Mouse (Mus musculus) liver (tissue): ENCODE results near the gene Setd1a.

Experiments used
- DNase-seq: peaks from one replicate; pipeline ENCODE4 v3.0.0-alpha.2; 2020; ENCODE audit warnings: mixed read lengths

Setd1a gene

GRCm38 (mm10) chr7:127800435-127801009 lies 24.1 kb downstream of the Setd1a start, which contains the start of gene Hsd3b7:
Gene Hsd3b7 (plus strand): TSS chr7:127800604.
- peak; percentile 88 for DNase-seq

- no peak for DNase-seq
Measured at GRCm38 (mm10) chr7:127801010-127801621, 24.6 kb downstream of the Setd1a start.

- no peak for DNase-seq
Measured at GRCm38 (mm10) chr7:127802313-127802712, 25.8 kb downstream of the Setd1a start.

GRCm38 (mm10) chr7:127808821-127809220 lies 32.4 kb downstream of the Setd1a start:
- DNase-seq, result no peak

- DNase-seq, result no peak
Measured at GRCm38 (mm10) chr7:127809846-127810245, 33.4 kb downstream of the Setd1a start.

- no peak for DNase-seq
Measured at GRCm38 (mm10) chr7:127810650-127811049, 34.2 kb downstream of the Setd1a start.

GRCm38 (mm10) chr7:127811240-127811639 lies 34.8 kb downstream of the Setd1a start:
- DNase-seq, result no peak

GRCm38 (mm10) chr7:127812292-127812691 lies 35.8 kb downstream of the Setd1a start:
- DNase-seq, result no peak

GRCm38 (mm10) chr7:127813821-127814220 lies 37.4 kb downstream of the Setd1a start:
- no peak for DNase-seq

GRCm38 (mm10) chr7:127814241-127814921 lies 37.9 kb downstream of the Setd1a start:
- DNase-seq, result no peak

GRCm38 (mm10) chr7:127815116-127815665 lies 38.7 kb downstream of the Setd1a start:
- no peak for DNase-seq

GRCm38 (mm10) chr7:127815954-127816821 lies 39.7 kb downstream of the Setd1a start:
- peak; percentile 49 for DNase-seq

GRCm38 (mm10) chr7:127817053-127817452 lies 40.6 kb downstream of the Setd1a start:
- no peak for DNase-seq

GRCm38 (mm10) chr7:127817776-127818175 lies 41.3 kb downstream of the Setd1a start:
- DNase-seq, result no peak

GRCm38 (mm10) chr7:127820836-127821509 lies 44.5 kb downstream of the Setd1a start:
- DNase-seq, result no peak

GRCm38 (mm10) chr7:127822494-127822893 lies 46.0 kb downstream of the Setd1a start:
- DNase-seq, result no peak

- peak; percentile 2 for DNase-seq
Measured at GRCm38 (mm10) chr7:127823236-127824171, 47.0 kb downstream of the Setd1a start.

- peak; percentile 38 for DNase-seq
Measured at GRCm38 (mm10) chr7:127824176-127824871, 47.9 kb downstream of the Setd1a start, which contains the start of the genes Stx4a and Stx1b. Gene Stx4a (plus strand): TSS chr7:127824294. Gene Stx1b (minus strand): TSS chr7:127824549.

- no peak for DNase-seq
Measured at GRCm38 (mm10) chr7:127835550-127835949, 59.1 kb downstream of the Setd1a start.

- DNase-seq, result no peak
Measured at GRCm38 (mm10) chr7:127837473-127837872, 61.0 kb downstream of the Setd1a start.
